8 mouse cellular contexts compared by ENCODE assay signal in genomic region chr10:82631133-82631532, GRCm38 (mm10). TPM values are rescaled to one million over a fixed set of nuclear protein-coding genes. Genes with fewer than 3 reads are reported as not detected.
DNase-seq lines count a peak whose midpoint lies in the region; ATAC-seq lines count a peak whose summit lies in the region.

No protein-coding gene starts in this region.

- ATAC-seq in CD4-positive, CD25-positive, alpha-beta regulatory T cell, adult 4 months, result no peak
- no peak for ATAC-seq in forebrain, embryonic 13.5 days
- ATAC-seq in liver, embryonic 12.5 days, result no peak

- DNase-seq in CD4-positive, CD25-positive, alpha-beta regulatory T cell, adult 2 months (ENCODE audit: low read depth, low spot score), result peak; percentile 42
- peak; percentile 35 for DNase-seq in A20 (ENCODE audit: low read depth, low spot score)
- no peak for DNase-seq in thymus, adult 18-20 months
- DNase-seq in cerebellum, adult 11 months, result no peak
- DNase-seq in frontal cortex, postnatal 25 days (ENCODE audit: low spot score in 2 of 2), result no peak

- no peak overlapping the region for H3K27ac ChIP-seq in forebrain, embryonic 13.5 days
- no peak overlapping the region for H3K27ac ChIP-seq in liver, embryonic 12.5 days

- WGBS in forebrain, embryonic 13.5 days, result 81% methylated on average over 7 of the region's 7 CpGs
- 78% methylated on average over 7 of the region's 7 CpGs for WGBS in liver, embryonic 12.5 days (ENCODE audit: insufficient replicate concordance)

- no peaks in the 10 kb centered on the region for H3K9me3 ChIP-seq in forebrain, embryonic 13.5 days (replicated peaks)
- H3K9me3 ChIP-seq in liver, embryonic 12.5 days (replicated peaks), result no peaks in the 10 kb centered on the region

- H3K4me2 ChIP-seq in forebrain, embryonic 13.5 days, result peak overlapping the region; percentile 94
- H3K4me2 ChIP-seq in liver, embryonic 12.5 days, result peak overlapping the region; percentile 79

- peak overlapping the region; percentile 86 for H3K4me3 ChIP-seq in forebrain, embryonic 13.5 days
- H3K4me3 ChIP-seq in liver, embryonic 12.5 days, result peak overlapping the region; percentile 83

- peaks cover 23% of the 10 kb centered on the region for H3K4me1 ChIP-seq in forebrain, embryonic 13.5 days
- H3K4me1 ChIP-seq in liver, embryonic 12.5 days, result peaks cover 25% of the 10 kb centered on the region

- peaks cover 30% of the 10 kb centered on the region for H3K36me3 ChIP-seq in forebrain, embryonic 13.5 days (ENCODE audit: poor library complexity, severe bottlenecking)
- H3K36me3 ChIP-seq in liver, embryonic 12.5 days, result peaks cover 42% of the 10 kb centered on the region

- H3K9ac ChIP-seq in forebrain, embryonic 13.5 days, result peak overlapping the region; percentile 86; the same call in 1 of the 2 replicates
- peak overlapping the region; percentile 84; the same call in 1 of the 2 replicates for H3K9ac ChIP-seq in liver, embryonic 12.5 days

- no peaks in the 10 kb centered on the region for H3K27me3 ChIP-seq in forebrain, embryonic 13.5 days
- no peaks in the 10 kb centered on the region for H3K27me3 ChIP-seq in liver, embryonic 12.5 days (replicated peaks)

RNA-seq across cellular contexts. Expression of gene Tdg, which starts 1.5 kb away (rescaled TPM):
- 10 to 100 TPM; 23.4 to 40.3 TPM for polyA plus RNA-seq in CD4-positive, CD25-positive, alpha-beta regulatory T cell, adult 4 months (2017; shearing (Covaris generic))
- polyA plus RNA-seq in forebrain, embryonic 13.5 days (2015; fragmentation: Nextera tagmentation; extraction: Ambion mirVana), result 241 and 264 TPM in 2 replicates
- 74.1 and 79.9 TPM in 2 replicates for polyA plus RNA-seq in liver, embryonic 12.5 days (2016; fragmentation: Nextera tagmentation; extraction: Ambion mirVana)

RNA-seq across cellular contexts. Expression of gene 1190007I07Rik, which starts 8.1 kb away (rescaled TPM):
- polyA plus RNA-seq in CD4-positive, CD25-positive, alpha-beta regulatory T cell, adult 4 months (2017; shearing (Covaris generic)), result 10 to 100 TPM; 22.2 to 27.0 TPM
- polyA plus RNA-seq in forebrain, embryonic 13.5 days (2015; fragmentation: Nextera tagmentation; extraction: Ambion mirVana), result 41.1 and 42.7 TPM in 2 replicates
- polyA plus RNA-seq in liver, embryonic 12.5 days (2016; fragmentation: Nextera tagmentation; extraction: Ambion mirVana), result 55.1 and 58.8 TPM in 2 replicates

RNA-seq across cellular contexts. Expression of gene Glt8d2, which starts 59.3 kb away (rescaled TPM):
- 1 to 10 TPM; 2.1 to 2.9 TPM for polyA plus RNA-seq in CD4-positive, CD25-positive, alpha-beta regulatory T cell, adult 4 months (2017; shearing (Covaris generic))
- 1.9 and 2.4 TPM in 2 replicates for polyA plus RNA-seq in forebrain, embryonic 13.5 days (2015; fragmentation: Nextera tagmentation; extraction: Ambion mirVana)
- polyA plus RNA-seq in liver, embryonic 12.5 days (2016; fragmentation: Nextera tagmentation; extraction: Ambion mirVana), result 0.44 and 0.74 TPM in 2 replicates

Comparison
In these comparisons a context has a peak if more than half of its experiments do, and no peak if none do; other contexts are left out.
1. DNase-seq: peak in CD4-positive, CD25-positive, alpha-beta regulatory T cell, adult 2 months (single experiment) and A20 (single experiment); none in thymus, adult 18-20 months (0 of 2), cerebellum, adult 11 months (single experiment) and frontal cortex, postnatal 25 days (0 of 2).